Mouse (Mus musculus): ENCODE measurements around the gene Tprgl.
A peak's percentile ranks its signal among the peaks of the same experiment; 100 is the strongest.

DNA sequence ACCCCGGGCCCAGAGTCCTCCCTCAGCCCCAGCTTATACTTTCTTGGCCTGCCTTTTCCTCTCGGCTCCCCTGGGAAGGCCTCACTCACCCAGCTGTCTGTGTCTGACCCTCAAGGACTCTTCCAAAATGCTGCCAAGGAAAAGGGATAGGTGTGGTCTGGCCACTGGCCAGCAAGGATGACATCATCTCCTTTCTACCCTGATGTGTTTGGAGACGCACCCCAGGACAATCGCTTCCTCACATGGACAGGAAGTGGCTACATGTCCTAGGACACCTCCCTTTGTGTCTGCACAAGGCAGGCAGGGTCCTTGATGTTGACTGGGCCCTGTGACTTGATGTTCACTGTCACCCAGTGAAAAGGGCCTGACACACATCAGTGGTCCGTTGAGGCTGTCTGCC lies 44.9 kb upstream of the Tprgl start:
- TF ChIP-seq CTCF (IDR thresholded peaks at IDR 0.05) = no peak
- no peak for TF ChIP-seq POLR2A (IDR thresholded peaks at IDR 0.05; ENCODE audit: insufficient read depth, low read depth, low read length)
- TF ChIP-seq EP300 (IDR thresholded peaks at IDR 0.05; ENCODE audit: insufficient read depth, low read depth, low read length) = peak; percentile 89; the same call in 1 of the 2 replicates

Measured in heart, adult 2 months (tissue).